Comparison of ENCODE assay signal across 11 mouse cellular contexts in genomic region chr2:167271121-167271521, GRCm38 (mm10). TPM values are rescaled to one million over a fixed set of nuclear protein-coding genes. Genes with fewer than 3 reads are reported as not detected.
DNase-seq lines count a peak whose midpoint lies in the region; ATAC-seq and TF ChIP-seq lines count a peak whose summit lies in the region.
"Had no signal": no experiment of that assay in that cellular context is flagged by ENCODE, and none has a peak within 500 bp of the region (broad histone marks: within the 10 kb centered on the region; RNA-seq: fewer than 3 reads in every experiment).

No protein-coding gene starts in this region.

- peak; percentile 0 to 19 for DNase-seq in adrenal gland, adult 18-20 months (ENCODE audit: low spot score in 2 of 2)
- no peak for DNase-seq in adrenal gland, postnatal 36 days
- DNase-seq in layer of hippocampus, postnatal 10 days (ENCODE audit: low spot score in 2 of 2): peak; percentile 2 to 7
- DNase-seq in layer of hippocampus, postnatal 14 days (ENCODE audit: low spot score in 2 of 2): no peak
- DNase-seq in gastrocnemius, postnatal 10 days: peak; percentile 29
- peak; percentile 68 for DNase-seq in skeletal muscle tissue, adult 2 months (ENCODE audit: low read depth, low spot score)
- no peak for DNase-seq in forebrain, postnatal 0 days
- DNase-seq: thymus, adult 2 months had no signal

- H3K27me3 ChIP-seq in forebrain, postnatal 0 days (ENCODE audit: insufficient read depth, low read length): no peaks in the 10 kb centered on the region

- no peak overlapping the region for H3K9ac ChIP-seq in forebrain, postnatal 0 days

- no peak overlapping the region for H3K4me3 ChIP-seq in forebrain, postnatal 0 days (ENCODE audit: low read depth, low read length)
- H3K4me3 ChIP-seq: embryonic facial prominence, embryonic 10.5 days had no signal

- 79% methylated on average over 9 of the region's 9 CpGs for WGBS in forebrain, postnatal 0 days

- no peak for ATAC-seq in monocyte, adult 5-6 weeks (replicated peaks; ENCODE audit: insufficient number of reproducible peaks, low FRiP score, low TSS enrichment, poor library complexity, severe bottlenecking)
- ATAC-seq in forebrain, postnatal 0 days: no peak
- ATAC-seq: inflammation-experienced regulatory T-cells, adult 6 months had no signal

- no peak overlapping the region for H3K27ac ChIP-seq in forebrain, postnatal 0 days (ENCODE audit: low read depth, low read length)
- H3K27ac ChIP-seq: embryonic facial prominence, embryonic 10.5 days had no signal

- no peak for TF ChIP-seq CTCF in forebrain, postnatal 0 days (IDR thresholded peaks at IDR 0.05; ENCODE audit: low read depth)

- no peaks in the 10 kb centered on the region for H3K9me3 ChIP-seq in forebrain, postnatal 0 days (ENCODE audit: low read length)
- H3K9me3 ChIP-seq: embryonic facial prominence, embryonic 10.5 days had no signal

- H3K4me1 ChIP-seq in forebrain, postnatal 0 days (ENCODE audit: insufficient read depth): no peaks in the 10 kb centered on the region
- H3K4me1 ChIP-seq: embryonic facial prominence, embryonic 10.5 days had no signal

- no peak overlapping the region for H3K4me2 ChIP-seq in forebrain, postnatal 0 days (ENCODE audit: low read depth)

- H3K36me3 ChIP-seq in forebrain, postnatal 0 days (ENCODE audit: insufficient read depth): no peaks in the 10 kb centered on the region
- H3K36me3 ChIP-seq: embryonic facial prominence, embryonic 10.5 days had no signal

RNA-seq across cellular contexts. Expression of gene Ptgis, which starts 30.7 kb away (rescaled TPM):
- 10 to 100 TPM; 19.3 to 31.8 TPM for total RNA-seq in adrenal gland, adult 18-20 months (2021)
- total RNA-seq in adrenal gland, postnatal 36 days (2021): 10 to 100 TPM; 24.7 to 31.7 TPM
- 1 to 10 TPM; 2.3 to 2.8 TPM for total RNA-seq in layer of hippocampus, postnatal 10 days (2021)
- 1 to 10 TPM; 1.3 to 2.1 TPM for total RNA-seq in layer of hippocampus, postnatal 14 days (2021)
- 10 to 100 TPM; 13.7 to 17.8 TPM for total RNA-seq in gastrocnemius, postnatal 10 days (2021)
- total RNA-seq in monocyte, adult 5-6 weeks (2017): not detected in 3 replicates
- total RNA-seq in forebrain, postnatal 0 days (2014; rRNA removed): 2.5 and 4.0 TPM in 2 replicates
- 2.5 and 2.8 TPM in 2 replicates for polyA plus RNA-seq in forebrain, postnatal 0 days (2015; fragmentation: Nextera tagmentation; extraction: Ambion mirVana)
- polyA plus RNA-seq: inflammation-experienced regulatory T-cells, adult 6 months had no signal

Comparison
In these comparisons a context has a peak if more than half of its experiments do, and no peak if none do; other contexts are left out.
1. DNase-seq: peak in adrenal gland, adult 18-20 months (2 of 2), layer of hippocampus, postnatal 10 days (2 of 2), gastrocnemius, postnatal 10 days (single experiment) and skeletal muscle tissue, adult 2 months (single experiment); none in adrenal gland, postnatal 36 days (0 of 2), layer of hippocampus, postnatal 14 days (0 of 2) and forebrain, postnatal 0 days (single experiment).